Mouse (Mus musculus) CH12.LX (cell line): ENCODE measurements at regions not wholly inside any gene's neighbourhood (a gene's known extent, or its start where the extent isn't known, plus 50 kb on each side); places are given as distances from the start of the nearest gene placed in this dataset.

ENCODE experiments used
- BHLHE40 ChIP-seq: IDR thresholded peaks from 2 replicates; pipeline ENCODE4 v1.6.1; 2011; ENCODE audit warnings: mild to moderate bottlenecking, low read depth, low read length, improper control_type of control experiment
- CTCF ChIP-seq, 2 experiments: IDR thresholded peaks in 1 of 2; conservative IDR thresholded peaks in 1 of 2; 2 replicates each; pipeline ENCODE4 v1.5.1; 2011 to 2012; ENCODE audit warnings: low read depth in 2 of 2, low read length in 2 of 2, improper control_type of control experiment in 1 of 2, inconsistent platforms in 1 of 2, mild to moderate bottlenecking in 1 of 2, moderate library complexity in 1 of 2
- E2F4 ChIP-seq: IDR thresholded peaks from 2 replicates; pipeline ENCODE4 v1.6.1; 2011; ENCODE audit warnings: low read depth, low read length, improper control_type of control experiment; ENCODE audit not compliant: insufficient replicate concordance
- POLR2A ChIP-seq: IDR thresholded peaks from 2 replicates; pipeline ENCODE4 v1.6.1; 2011; ENCODE audit warnings: low read depth, mild to moderate bottlenecking, improper control_type of control experiment, low read length
- RCOR1 ChIP-seq: conservative IDR thresholded peaks from 2 replicates; pipeline ENCODE4 v1.6.1; 2012; ENCODE audit warnings: low read depth, mild to moderate bottlenecking, inconsistent platforms, low read length, improper control_type of control experiment
- UBTF ChIP-seq: IDR thresholded peaks from 2 replicates; pipeline ENCODE4 v1.6.1; 2012; ENCODE audit warnings: low read depth, mild to moderate bottlenecking, inconsistent platforms, low read length, improper control_type of control experiment, moderate library complexity

GRCm38 (mm10) chr10:119121575-119121974 lies 118.3 kb downstream of the Cand1 start:
- no peak for TF ChIP-seq CTCF (conservative IDR thresholded peaks at IDR 0.05 in 1 of 2, IDR thresholded peaks at IDR 0.05 in 1 of 2; ENCODE audit: low read depth in 2 of 2, low read length in 2 of 2)
- TF ChIP-seq BHLHE40, result no peak
- TF ChIP-seq UBTF, result no peak
- no peak for TF ChIP-seq POLR2A
- no peak for TF ChIP-seq RCOR1
- TF ChIP-seq E2F4, result no peak
